In genomic region chr8:8812807-8813167, GRCm38 (mm10) we compare ENCODE assay signal across 12 mouse cellular contexts.
"Had no signal": no experiment of that assay in that cellular context is flagged by ENCODE, and none has a peak within 500 bp of the region (broad histone marks: within the 10 kb centered on the region; RNA-seq: fewer than 3 reads in every experiment).

No protein-coding gene starts in this region.

- H3K9me3 ChIP-seq: liver, embryonic 15.5 days; neural tube, embryonic 12.5 days had no signal

- H3K9ac ChIP-seq: liver, embryonic 15.5 days; neural tube, embryonic 12.5 days had no signal

- H3K36me3 ChIP-seq: liver, embryonic 15.5 days; neural tube, embryonic 12.5 days had no signal

- H3K4me1 ChIP-seq: liver, embryonic 15.5 days; neural tube, embryonic 12.5 days had no signal

- H3K27ac ChIP-seq: kidney, postnatal 0 days; layer of hippocampus, adult 2 months; liver, embryonic 15.5 days; neural tube, embryonic 12.5 days had no signal

- H3K27me3 ChIP-seq: liver, embryonic 15.5 days; neural tube, embryonic 12.5 days had no signal

- H3K4me3 ChIP-seq: layer of hippocampus, adult 2 months; liver, embryonic 15.5 days; neural tube, embryonic 12.5 days had no signal

- H3K4me2 ChIP-seq: liver, embryonic 11.5 days; liver, embryonic 15.5 days; neural tube, embryonic 12.5 days had no signal

- DNase-seq: kidney, adult 9 months; left cerebral cortex, postnatal 4 days; midbrain, embryonic 14.5 days; thymus, adult 2 months; thymus, postnatal 25 days had no signal

- ATAC-seq: inflammation-experienced regulatory T-cells, adult 6 months; intestine, postnatal 0 days had no signal
